Mouse (Mus musculus): Measurements from ENCODE around the gene Iglon5. TPM values are rescaled to one million over a fixed set of nuclear protein-coding genes. Genes with fewer than 3 reads are reported as not detected.

Iglon5 gene
- polyA plus RNA-seq (2015; fragmentation: Nextera tagmentation; extraction: Ambion mirVana), result 12.7 and 16.4 TPM in 2 replicates

GRCm38 (mm10) chr7:43489631-43490125 is at the start of gene Iglon5:
TSS of gene Iglon5 (minus strand) at chr7:43490075.

GRCm38 (mm10) chr7:43462851-43463250 is 27.0 kb downstream of the Iglon5 start, which contains the start of gene Vsig10l:
TSS of gene Vsig10l (plus strand) at chr7:43463151.

GRCm38 (mm10) chr7:43443917-43444293 is 46.0 kb downstream of the Iglon5 start, which contains the start of the genes Etfb and Gm45233:
TSS of gene Etfb (plus strand) at chr7:43444083.
TSS of gene Gm45233 (plus strand) at chr7:43444128.

GRCm38 (mm10) chr7:43440482-43440881 is 49.4 kb downstream of the Iglon5 start, which contains the start of gene Cldnd2:
TSS of gene Cldnd2 (plus strand) at chr7:43440782.

GRCm38 (mm10) chr7:43436341-43437255 is 53.3 kb downstream of the Iglon5 start, which contains the start of gene Nkg7:
TSS of gene Nkg7 (plus strand) at chr7:43437073.

GRCm38 (mm10) chr7:43427406-43427805 is 62.5 kb downstream of the Iglon5 start, which contains the start of gene Lim2:
TSS of gene Lim2 (plus strand) at chr7:43427670.

Small RNA genes within 50 kb of the gene (microRNA-seq; reads per million reads assigned to microRNA genes)
- not detected for gene Mir7051

Other genes starting within 250 kb of the Iglon5 start
- gene Zfp715, start 176.8 kb downstream of the Iglon5 start, polyA plus RNA-seq (2015; fragmentation: Nextera tagmentation; extraction: Ambion mirVana), result 14.1 TPM in 2 replicates
- gene Siglecf, start 138.7 kb downstream of the Iglon5 start, polyA plus RNA-seq (2015; fragmentation: Nextera tagmentation; extraction: Ambion mirVana), result 0.29 and 0.32 TPM in 2 replicates
- not detected in 2 replicates for gene Siglecg, start 81.9 kb downstream of the Iglon5 start, polyA plus RNA-seq (2015; fragmentation: Nextera tagmentation; extraction: Ambion mirVana)
- gene Lim2, start 62.4 kb downstream of the Iglon5 start, polyA plus RNA-seq (2015; fragmentation: Nextera tagmentation; extraction: Ambion mirVana), result not detected in 2 replicates
- not detected in 2 replicates for gene Nkg7, start 53.0 kb downstream of the Iglon5 start, polyA plus RNA-seq (2015; fragmentation: Nextera tagmentation; extraction: Ambion mirVana)
- gene Cldnd2, start 49.3 kb downstream of the Iglon5 start, polyA plus RNA-seq (2015; fragmentation: Nextera tagmentation; extraction: Ambion mirVana), result not detected in 2 replicates
- 158 and 160 TPM in 2 replicates for gene Etfb, start 46.0 kb downstream of the Iglon5 start, polyA plus RNA-seq (2015; fragmentation: Nextera tagmentation; extraction: Ambion mirVana)
- 0.35 TPM in 1 of 2 replicates, not detected in the other for gene Gm45233, start 45.9 kb downstream of the Iglon5 start, polyA plus RNA-seq (2015; fragmentation: Nextera tagmentation; extraction: Ambion mirVana)
- gene Vsig10l, start 26.9 kb downstream of the Iglon5 start, polyA plus RNA-seq (2015; fragmentation: Nextera tagmentation; extraction: Ambion mirVana), result 22.5 and 30.7 TPM in 2 replicates
- not detected in 2 replicates for gene 4931406B18Rik, start 15.9 kb upstream of the Iglon5 start, polyA plus RNA-seq (2015; fragmentation: Nextera tagmentation; extraction: Ambion mirVana)
- 1.9 and 2.0 TPM in 2 replicates for gene Cd33, start 54.4 kb upstream of the Iglon5 start, polyA plus RNA-seq (2015; fragmentation: Nextera tagmentation; extraction: Ambion mirVana)
- 3.7 and 3.9 TPM in 2 replicates for gene Zfp658, start 72.2 kb upstream of the Iglon5 start, polyA plus RNA-seq (2015; fragmentation: Nextera tagmentation; extraction: Ambion mirVana)
- 8.9 and 9.6 TPM in 2 replicates for gene Zfp719, start 89.5 kb upstream of the Iglon5 start, polyA plus RNA-seq (2015; fragmentation: Nextera tagmentation; extraction: Ambion mirVana)
- gene Zfp819, start 117.1 kb upstream of the Iglon5 start, polyA plus RNA-seq (2015; fragmentation: Nextera tagmentation; extraction: Ambion mirVana), result 0.34 and 0.43 TPM in 2 replicates
- gene Ceacam18, start 144.6 kb upstream of the Iglon5 start, polyA plus RNA-seq (2015; fragmentation: Nextera tagmentation; extraction: Ambion mirVana), result not detected in 2 replicates
- 0.31 and 0.66 TPM in 2 replicates for gene Siglece, start 170.1 kb upstream of the Iglon5 start, polyA plus RNA-seq (2015; fragmentation: Nextera tagmentation; extraction: Ambion mirVana)
- 13.4 and 16.4 TPM in 2 replicates for gene Ctu1, start 181.9 kb upstream of the Iglon5 start, polyA plus RNA-seq (2015; fragmentation: Nextera tagmentation; extraction: Ambion mirVana)
- not detected in 2 replicates for gene Klk14, start 200.3 kb upstream of the Iglon5 start, polyA plus RNA-seq (2015; fragmentation: Nextera tagmentation; extraction: Ambion mirVana)
- gene Klk13, start 222.5 kb upstream of the Iglon5 start, polyA plus RNA-seq (2015; fragmentation: Nextera tagmentation; extraction: Ambion mirVana), result 0.24 and 0.25 TPM in 2 replicates

Data from neural tube, postnatal 0 days (tissue).